Mouse (Mus musculus) ovary, postnatal 36 days (tissue): ENCODE measurements at regions not wholly inside any gene's neighbourhood (a gene's known extent, or its start where the extent isn't known, plus 50 kb on each side); places are given as distances from the start of the nearest gene placed in this dataset.

Experiments used
- DNase-seq: peaks from one replicate; pipeline ENCODE4 v3.0.0; 2022; ENCODE audit warnings: low spot score, mixed read lengths

GRCm38 (mm10) chr11:64800246-64801121, 178.4 kb upstream of the Elac2 start:
- no peak for DNase-seq

- DNase-seq: no peak
Observed at GRCm38 (mm10) chr11:64801351-64801750, 177.5 kb upstream of the Elac2 start.

DNA sequence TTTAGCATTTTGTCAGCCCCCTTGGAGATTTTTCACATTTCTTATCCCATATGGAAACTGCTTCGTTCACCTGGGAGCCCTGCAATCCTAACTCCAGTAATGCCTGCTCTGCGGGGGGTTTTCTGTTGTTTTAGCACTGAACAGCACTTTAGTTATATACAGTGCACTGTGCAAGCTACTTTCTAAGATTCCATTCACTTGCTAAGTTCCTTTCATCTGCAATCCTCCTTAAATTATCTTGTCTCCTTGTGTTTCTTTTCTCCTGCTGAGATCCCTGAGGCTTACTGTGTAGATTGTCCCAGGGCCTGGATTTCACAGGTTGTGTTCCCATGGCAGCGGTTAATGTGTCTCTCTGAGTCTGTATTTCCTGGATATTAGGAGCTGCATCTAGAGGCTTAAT, 173.3 kb upstream of the Elac2 start:
- no peak for DNase-seq

DNA sequence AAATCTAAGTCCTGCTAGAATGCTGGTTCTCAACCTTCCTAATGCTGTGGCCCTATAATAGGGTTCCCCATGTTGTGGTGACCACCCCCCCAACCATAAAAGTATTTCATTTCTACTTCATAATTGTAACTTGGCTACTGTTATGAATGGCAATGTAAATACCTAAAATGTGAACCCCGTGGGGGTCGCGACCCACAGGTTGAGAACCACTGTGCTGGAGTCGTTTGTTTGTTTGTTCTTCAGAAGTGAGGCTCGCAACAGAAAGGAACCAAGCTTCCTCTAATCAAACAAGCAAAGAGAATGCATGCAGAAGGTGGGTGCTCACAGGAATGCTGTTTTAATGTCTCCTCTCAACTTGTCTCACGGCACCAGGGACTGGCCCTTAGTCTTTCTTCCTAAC, 166.4 kb upstream of the Elac2 start:
- no peak for DNase-seq

DNA sequence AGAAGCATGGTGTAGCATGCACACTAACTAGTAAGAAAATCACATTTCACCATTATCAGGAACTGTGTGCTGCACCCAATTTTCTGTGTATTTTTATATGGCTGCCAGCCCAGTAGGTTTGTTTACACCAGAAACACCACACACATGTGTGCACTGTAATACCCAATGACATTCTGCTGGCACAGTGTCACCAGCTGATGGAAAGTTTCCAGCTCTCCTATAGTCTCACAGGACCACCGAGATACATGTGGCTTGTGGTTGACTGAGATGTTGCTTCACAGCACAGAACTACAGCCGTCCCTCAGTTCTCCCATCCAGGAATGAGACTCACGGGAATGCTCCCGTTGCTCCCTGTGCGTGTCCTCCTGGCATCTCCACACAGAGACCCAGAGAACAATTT, 149.4 kb upstream of the Elac2 start:
- DNase-seq: no peak

GRCm38 (mm10) chr11:64832453-64832852, 146.4 kb upstream of the Elac2 start:
- DNase-seq: no peak

- DNase-seq: peak; percentile 7
Observed at GRCm38 (mm10) chr11:64833786-64834185, 145.1 kb upstream of the Elac2 start.

GRCm38 (mm10) chr11:64836771-64837170, 142.1 kb upstream of the Elac2 start:
- no peak for DNase-seq

DNA sequence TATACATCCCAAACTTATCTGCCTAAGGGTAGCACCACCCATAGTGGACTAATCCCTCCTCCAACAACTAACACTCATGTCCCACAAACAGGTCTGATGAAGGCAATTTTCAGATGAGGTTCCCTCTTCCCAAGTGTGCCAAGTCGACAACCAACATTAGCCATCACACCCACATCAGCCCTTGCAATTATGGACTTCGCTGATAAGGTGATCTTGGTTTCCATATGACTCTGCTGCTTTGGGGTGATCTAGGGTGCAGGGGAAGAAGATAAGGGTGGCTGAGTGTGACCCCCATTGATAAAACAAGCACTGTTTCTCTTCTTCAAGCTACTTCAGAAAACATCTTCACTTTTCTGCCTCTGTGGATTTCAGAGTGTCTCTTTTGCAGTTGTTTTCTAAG, 137.7 kb upstream of the Elac2 start:
- DNase-seq: no peak

- no peak for DNase-seq
Observed at GRCm38 (mm10) chr11:64842775-64843530, 135.9 kb upstream of the Elac2 start.

DNA sequence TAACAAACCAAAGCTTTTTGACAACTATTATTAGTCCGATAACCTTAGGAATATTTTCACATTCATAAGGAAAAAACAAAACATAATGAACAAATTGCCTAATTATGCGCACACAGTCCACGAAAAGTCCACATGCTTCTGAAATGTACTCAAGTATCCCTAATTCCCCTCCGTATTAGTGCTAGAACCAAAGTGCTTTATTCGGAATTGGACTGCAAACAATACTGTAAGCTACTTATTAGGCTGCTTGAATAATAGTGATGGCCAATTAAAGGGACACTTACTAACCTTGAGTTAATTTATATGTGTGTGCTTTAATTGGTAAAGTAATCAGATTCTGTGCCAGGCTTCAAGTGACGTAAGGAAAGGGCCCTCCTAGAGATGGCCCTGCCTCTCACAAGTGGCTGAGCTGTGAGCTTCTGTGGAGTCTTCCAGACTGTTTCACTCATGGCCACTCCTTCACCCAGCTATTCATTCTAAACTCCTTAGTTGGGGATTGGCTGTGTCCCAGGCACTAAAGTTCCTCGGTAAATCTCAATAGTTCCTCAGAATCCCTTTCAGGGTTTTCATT, 132.2 kb upstream of the Elac2 start:
- DNase-seq: no peak

DNA sequence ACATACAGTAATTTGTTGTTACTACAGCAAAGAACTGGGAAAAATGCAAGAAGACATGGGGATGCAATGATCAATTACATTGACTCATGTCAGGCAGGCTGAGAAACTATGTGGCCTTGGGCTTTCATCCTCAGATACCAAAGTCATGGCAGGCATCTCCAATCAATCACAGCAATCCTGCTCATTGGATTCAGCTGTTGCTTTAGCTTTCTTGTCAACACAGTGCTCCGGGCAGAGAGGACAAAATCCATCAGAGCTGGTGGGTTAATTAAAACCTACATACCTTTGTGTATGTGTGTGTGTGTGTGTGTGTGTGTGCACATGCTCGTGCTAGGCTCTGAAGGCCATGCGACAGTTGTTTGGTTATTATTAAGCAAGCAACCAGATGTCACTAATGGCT, 119.2 kb upstream of the Elac2 start:
- DNase-seq: no peak

- DNase-seq: no peak
Observed at GRCm38 (mm10) chr11:64880674-64881073, 98.2 kb upstream of the Elac2 start.

DNA sequence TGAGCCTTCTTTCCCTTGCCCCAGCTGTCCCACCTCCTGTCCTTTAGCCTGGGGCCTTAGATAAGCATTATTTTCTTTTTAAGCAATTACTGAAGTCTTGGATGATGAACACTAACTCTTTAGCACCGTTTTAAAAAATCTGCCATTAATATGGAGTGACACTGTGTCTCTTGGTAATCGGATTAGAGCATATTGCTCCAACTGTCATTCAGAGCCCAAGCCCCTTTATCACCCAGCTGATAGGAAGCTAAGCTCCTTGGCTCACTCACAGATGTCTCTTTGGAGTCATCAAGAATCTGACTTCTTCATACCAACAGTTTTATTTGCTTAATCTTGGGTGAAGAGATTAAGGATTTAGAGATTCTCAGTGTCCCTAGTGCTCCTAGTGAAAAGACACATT, 94.3 kb upstream of the Elac2 start:
- no peak for DNase-seq

- no peak for DNase-seq
Observed at GRCm38 (mm10) chr11:64889335-64890020, 89.4 kb upstream of the Elac2 start.

- DNase-seq: peak; percentile 12
Observed at GRCm38 (mm10) chr11:64890776-64891175, 88.1 kb upstream of the Elac2 start.

DNA sequence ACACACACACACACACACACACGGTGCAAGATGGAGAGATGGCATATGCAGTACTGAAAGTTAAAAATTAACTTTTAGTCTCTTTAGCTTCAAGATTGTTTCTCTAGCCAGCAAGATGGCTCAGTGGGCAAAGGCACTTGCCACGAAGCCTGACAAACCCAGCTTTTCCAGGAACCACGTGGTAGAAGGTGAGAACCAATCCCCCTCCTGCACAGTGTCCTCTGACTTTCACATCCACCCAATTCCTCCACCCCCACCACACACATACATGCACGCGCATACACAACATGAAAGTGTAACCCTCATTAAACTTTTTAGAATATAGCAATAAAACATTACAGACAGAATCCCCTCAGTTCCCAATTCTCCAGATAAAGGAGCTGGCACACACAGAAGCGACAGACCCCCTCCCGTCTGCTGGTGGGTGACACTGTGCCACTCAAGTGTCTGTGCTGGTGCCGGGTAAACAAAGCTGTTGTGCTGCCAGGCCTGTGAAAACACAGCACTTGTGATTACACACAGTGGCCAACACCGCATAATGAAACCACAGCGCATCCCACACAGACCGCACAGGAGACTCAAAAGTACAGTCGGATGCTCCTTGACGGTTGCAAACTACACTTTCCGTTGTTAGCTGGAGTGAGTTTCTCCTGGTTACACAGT, 82.9 kb upstream of the Elac2 start:
- DNase-seq: no peak

DNA sequence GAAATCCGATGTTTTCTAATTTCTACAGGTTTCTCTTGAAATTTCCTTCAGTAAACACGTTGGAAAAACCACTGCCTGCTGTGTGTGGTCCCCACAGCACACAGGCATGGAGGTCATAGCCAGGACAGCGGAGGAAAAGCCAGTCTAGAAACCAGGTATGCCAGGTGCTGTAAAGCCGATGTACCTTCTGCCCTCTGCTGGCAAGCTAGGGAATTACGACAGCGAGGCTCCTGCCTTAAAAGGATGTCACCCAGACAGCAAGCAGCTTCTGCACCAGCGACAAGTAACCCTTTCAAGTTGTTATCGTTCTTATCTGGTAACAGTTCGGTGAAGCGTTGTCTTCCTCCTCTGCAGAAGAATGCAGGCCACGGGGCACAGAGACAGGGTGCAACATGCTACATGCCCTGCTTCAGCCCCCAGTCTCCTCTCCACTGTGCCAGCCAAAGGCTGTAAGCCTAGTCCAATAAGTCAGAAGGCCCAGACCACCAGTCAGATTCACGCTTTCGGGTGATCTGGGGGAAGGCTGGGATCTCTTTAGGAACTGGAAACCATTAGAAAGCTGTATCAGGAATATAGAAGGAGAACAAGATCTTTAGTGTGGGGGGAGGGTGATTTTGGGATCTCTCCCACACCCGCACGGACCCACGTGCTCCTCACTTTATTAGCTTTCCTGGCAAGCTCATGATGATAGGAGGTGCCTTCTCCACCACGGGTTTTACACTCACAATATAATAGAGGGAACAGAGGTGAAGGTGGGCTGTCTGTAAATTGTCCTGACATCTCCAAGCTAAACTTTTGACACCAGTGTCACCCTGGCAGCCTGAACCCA, 79.9 kb upstream of the Elac2 start:
- DNase-seq: peak; percentile 62

- no peak for DNase-seq
Observed at GRCm38 (mm10) chr11:64899587-64900278, 79.1 kb upstream of the Elac2 start.

- DNase-seq: no peak
Observed at GRCm38 (mm10) chr11:64916783-64917182, 62.1 kb upstream of the Elac2 start.
